Mouse (Mus musculus): ENCODE results near the gene Ptpn1.

The Ptpn1 gene

DNA sequence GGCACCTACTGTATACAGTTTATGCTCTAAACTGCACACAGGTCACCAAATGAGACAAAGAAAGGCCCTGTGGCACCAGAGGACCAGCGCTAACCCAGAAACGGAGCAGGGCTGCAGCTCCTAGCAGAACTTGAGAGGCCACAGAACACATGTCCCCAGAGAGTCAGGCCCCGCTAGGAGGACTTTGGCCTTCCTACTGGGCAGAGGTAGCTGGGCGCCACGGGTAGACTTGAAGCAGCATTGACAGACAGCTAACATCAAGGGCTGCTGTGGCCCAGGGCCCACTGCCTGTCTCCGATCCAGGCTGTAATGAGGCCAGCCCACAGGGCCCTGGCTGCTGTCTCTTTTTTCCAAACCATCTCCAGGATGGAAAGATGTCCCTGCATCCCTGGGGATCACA, 74.6 kb downstream of the Ptpn1 start:
- no peak for DNase-seq (ENCODE audit: low read depth, low spot score)

DNA sequence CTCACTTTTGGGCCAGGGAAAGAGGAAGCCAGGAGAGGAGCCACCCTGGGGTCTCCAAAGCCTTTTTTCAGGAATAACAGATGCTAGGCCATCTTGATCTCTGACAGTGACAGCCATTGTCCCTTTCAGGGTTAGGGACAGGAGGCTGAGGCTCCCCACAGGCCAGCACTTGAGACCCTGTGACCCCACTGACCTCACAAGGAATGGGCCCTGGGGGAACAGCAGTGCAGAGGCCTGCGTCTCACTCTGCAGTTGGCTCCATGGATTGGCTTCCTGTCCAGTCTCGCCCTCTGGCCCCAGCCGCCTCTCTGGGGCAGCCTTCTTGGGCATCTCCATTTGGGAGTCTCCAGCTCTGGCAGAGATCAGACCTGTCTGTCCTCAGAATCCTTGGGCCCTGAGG, 76.3 kb downstream of the Ptpn1 start:
- DNase-seq (ENCODE audit: low read depth, low spot score), result no peak

DNA sequence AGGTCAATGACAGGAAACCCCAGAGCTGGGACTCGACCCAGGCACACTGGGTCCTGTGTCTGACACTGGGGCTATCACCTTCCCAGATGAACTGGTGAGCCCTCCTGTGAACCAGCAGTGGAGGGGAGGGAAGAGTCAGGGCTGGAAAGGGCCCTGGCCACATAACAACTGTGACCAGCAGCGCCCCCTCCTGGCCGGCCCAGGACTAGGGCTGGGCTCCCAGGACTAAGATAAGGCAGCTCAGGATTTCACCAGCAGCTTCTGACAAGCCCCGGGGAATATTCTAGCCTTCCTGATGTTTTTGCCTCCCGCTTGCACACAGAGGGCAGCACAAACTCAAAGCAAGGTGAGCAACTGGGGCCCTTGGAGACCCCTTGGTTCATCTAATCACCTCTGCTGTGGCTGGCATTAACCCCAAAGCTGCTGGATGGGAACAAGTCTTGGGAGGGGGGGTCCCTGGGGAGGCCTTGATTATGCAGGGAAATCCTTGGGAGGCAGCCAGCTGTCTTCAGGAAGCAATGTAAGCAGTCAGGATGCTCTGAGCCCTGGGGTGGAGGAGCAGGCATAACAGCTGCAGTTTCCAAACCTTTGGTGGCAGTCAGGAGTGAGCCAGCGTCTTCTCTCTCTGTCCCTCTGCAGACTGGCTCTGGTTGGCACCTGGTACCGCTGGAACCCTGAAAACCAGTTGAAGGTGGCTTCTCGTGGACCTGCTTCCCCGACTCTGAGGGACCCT, 78.2 kb downstream of the Ptpn1 start, which contains the start of gene Ripor3:
Gene Ripor3 (minus strand): TSS at position 683 of the 733 bp plus-strand sequence.
- peak; percentile 53 for DNase-seq (ENCODE audit: low read depth, low spot score)

DNA sequence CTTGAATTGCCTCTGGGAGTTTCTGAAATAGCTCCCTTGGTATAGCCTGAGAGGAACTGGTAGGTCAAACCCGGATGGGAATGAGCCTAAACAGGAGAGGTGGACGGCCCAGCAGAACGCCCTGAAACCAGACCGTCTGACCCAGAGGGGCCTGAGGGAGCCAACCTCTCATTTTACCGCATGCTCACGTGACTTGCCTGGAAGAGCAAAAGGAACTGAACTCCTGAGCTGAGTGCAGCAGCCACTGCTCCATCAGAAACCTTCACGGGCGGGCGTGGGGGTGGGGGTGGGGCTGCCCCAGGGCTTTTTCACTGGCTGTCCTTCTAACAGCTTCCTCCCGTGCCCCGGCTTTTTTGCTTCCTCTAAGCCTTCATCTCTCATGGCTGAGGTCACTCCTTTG, 79.0 kb downstream of the Ptpn1 start:
- DNase-seq (ENCODE audit: low read depth, low spot score), result no peak

DNA sequence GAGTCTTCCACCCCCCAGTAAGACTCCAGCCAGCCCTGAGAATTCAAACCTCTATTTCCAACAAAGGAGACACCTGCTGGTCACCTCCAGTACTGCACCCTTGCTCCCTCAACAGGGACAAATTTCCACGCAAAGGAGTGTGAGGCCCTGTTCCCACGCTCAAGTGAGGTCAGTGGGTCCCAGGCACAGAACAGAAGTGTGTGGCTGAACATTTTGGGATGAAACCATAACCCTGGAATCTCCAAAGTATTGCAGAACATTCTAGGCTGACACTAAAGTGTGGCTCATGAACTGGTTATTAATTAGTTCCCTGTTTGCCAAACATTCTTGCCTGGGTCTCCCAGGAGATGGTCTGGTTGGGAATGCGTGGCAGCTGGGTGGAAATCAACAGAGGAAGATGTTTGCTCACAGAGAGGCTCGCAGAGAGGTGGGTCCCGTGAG, 85.1 kb downstream of the Ptpn1 start:
- DNase-seq (ENCODE audit: low read depth, low spot score), result peak; percentile 63

DNA sequence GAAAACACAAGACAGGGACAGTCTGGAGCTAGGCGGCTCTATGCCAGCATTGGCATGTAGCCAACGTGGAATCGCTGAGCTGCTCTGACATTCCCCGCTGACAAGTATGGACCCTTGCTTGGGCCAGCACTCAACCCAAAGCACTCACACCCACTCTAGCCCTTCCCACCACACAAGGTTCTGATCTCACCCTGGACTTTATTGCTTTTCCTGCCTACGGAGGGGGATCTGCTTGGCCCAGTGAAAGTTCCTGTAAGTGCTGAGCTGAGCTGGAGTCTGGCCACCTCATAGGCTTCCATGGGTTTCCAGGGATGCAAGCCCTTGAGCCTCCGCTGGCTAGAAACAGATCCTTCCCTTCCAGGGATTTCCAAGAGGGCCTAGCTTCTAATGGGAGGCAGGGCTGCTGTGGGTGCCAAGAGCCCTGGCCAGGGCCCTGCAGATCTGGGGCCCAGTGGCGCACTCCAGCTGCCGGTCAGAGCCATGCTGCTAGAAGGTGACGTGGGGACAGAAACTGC, 87.4 kb downstream of the Ptpn1 start:
- DNase-seq (ENCODE audit: low read depth, low spot score), result no peak

DNA sequence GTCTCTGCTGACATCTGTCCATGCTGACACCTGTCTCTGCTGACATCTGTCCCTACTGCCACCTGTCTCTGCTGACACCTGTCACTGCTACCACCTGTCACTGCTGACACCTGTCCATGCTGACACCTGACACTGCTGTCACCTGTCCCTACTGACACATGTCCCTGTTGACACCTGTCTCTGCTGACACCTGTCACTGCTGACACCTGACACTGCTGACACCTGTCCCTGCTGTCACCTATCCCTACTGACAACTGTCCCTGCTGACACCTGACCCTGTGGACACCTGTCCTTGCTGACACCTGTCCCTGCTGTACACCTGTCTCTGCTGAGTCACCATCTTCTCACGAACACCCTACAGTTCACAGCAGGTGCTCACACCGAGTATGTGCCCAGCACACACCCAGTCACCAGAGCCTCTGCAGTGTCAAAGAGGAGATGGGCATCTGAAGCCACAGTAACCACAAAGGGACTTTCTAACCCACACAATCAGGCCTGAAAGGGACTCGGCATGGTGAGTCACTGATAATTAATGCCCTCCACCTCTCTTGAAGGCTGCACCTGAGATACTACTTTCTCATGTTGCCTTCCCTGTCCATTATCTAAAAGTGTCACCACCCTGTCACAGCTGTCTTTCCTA, 92.0 kb downstream of the Ptpn1 start:
- DNase-seq (ENCODE audit: low read depth, low spot score), result no peak

DNA sequence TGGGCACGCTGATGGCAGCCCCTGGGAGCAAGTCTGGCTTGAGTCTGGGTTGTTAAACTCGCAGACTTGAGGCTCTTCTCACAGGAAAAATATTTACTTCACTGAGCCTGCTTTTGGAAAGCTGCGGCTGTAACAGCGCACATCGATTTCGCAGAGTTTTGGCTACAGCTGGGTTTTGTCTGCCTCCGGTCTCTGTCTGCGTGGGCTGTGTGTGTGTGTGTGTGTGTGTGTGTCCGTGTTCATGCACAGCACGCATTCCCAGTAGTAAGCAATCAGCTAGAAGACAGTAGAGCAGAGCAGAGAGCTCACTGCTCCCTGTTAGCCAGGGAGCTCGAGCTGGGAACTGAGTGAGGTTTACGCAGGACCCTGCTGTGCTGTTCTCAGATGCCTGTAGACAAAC, 93.3 kb downstream of the Ptpn1 start:
- DNase-seq (ENCODE audit: low read depth, low spot score), result no peak

DNA sequence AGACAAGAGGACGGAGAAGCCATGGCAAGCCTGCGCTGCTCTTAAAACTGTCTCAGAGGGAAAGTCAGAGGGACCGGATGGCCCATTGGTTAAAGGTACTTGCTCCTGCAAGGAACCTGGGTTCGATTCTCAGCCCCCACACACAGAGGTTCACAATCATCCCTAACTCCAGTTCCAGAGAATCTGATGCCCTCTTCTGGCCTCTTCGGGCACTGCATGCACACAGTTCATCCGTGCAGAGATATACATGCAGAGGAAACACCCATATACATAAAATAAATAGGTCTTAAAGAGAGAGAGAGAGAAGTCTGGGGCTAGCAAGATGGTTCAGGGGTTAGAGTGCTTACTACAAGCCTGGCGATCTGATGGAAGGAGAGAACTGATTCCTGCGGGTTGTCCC, 94.0 kb downstream of the Ptpn1 start:
- DNase-seq (ENCODE audit: low read depth, low spot score), result no peak

DNA sequence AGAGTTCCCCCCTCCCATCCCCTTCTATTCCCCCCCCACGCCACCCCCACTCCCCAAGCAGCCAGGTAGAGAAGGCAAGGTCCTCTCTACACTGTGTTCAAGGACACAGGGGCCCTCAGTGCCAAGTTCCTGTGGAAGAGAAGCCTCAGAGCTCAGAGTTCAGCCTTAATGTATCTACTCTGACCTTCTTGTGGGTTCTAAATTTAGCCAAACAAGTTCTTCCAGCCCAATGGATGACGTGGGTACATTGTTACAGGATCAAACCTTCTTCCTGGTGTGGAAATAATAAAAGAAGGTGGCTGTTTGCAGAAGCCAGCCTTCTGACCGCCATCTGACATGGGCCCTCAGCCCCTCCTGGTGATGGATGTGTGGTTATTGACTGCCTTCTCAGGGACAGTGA, 94.6 kb downstream of the Ptpn1 start:
- DNase-seq (ENCODE audit: low read depth, low spot score), result no peak

DNA sequence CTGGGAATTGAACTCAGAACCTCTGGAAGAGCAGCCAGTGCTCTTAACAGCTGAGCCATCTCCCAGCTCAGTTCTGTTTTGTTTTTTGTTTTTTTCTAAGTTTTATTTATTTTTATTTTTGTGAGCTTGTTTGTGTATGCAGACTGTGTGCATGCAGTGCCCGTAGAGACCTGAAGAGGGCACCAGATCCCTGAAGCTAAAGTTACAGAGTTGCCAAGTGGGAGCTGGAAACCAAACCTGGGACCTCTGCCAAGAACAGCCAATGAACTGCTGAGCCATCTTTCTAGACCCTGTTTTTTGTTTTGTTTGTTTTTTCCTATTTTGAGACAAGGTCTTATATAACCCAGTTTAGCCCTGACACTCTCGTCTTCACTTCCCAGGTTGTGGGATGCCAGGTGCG, 96.5 kb downstream of the Ptpn1 start:
- no peak for DNase-seq (ENCODE audit: low read depth, low spot score)
